Mouse (Mus musculus) bone marrow, adult 2 months (tissue): Measurements from ENCODE around the gene Arhgef10l.

Experiments
- CTCF ChIP-seq: fragments of 200-500 bp; IDR thresholded peaks from 2 replicates; pipeline ENCODE4 v1.5.1; 2011; ENCODE audit warnings: low read length, control low read depth; ENCODE audit not compliant: control insufficient read depth, insufficient read depth
- POLR2A ChIP-seq: fragments of 200-500 bp; IDR thresholded peaks from 2 replicates; pipeline ENCODE4 v1.6.1; 2011; ENCODE audit warnings: low read depth, mild to moderate bottlenecking, control low read depth, low read length, borderline replicate concordance; ENCODE audit not compliant: control insufficient read depth

DNA sequence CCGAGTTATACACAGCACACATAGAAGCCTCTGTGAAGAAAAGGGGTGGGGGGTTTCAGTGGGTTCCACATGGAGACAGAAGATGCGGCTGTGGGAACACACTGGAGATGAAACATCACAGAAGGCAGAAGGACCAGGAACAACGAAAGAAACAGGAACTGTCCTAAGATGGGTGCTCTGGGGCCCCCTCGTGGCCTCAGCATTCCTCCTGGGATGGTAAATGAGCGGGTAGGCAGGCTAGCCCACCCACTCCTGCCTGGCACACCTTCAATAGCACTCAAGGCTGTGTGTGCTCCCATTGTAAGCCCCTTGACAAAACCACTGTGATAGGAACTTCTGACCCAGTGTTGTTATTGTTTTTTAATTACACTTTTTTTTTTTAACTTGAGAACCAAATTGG lies 174.3 kb downstream of the Arhgef10l start:
- TF ChIP-seq POLR2A (no peak), CTCF (no peak)
